Mouse (Mus musculus): Measurements from ENCODE around the gene Ripor2.
"Not testable (repeated sequence)": the region's sequence is repeated elsewhere in the genome, so short reads cannot be mapped to it uniquely, and the experiment has no call there.

Ripor2 gene

GRCm38 (mm10) chr13:24761403-24762227, 179.6 kb downstream of the Ripor2 start, which contains the start of gene Gmnn:
Gmnn (minus strand) TSS chr13:24761923.
- peak; percentile 55 for DNase-seq (ENCODE audit: low read depth, low spot score)

GRCm38 (mm10) chr13:24762254-24762653, 180.3 kb downstream of the Ripor2 start:
- DNase-seq (ENCODE audit: low read depth, low spot score): no peak

- not testable (repeated sequence) for DNase-seq (ENCODE audit: low read depth, low spot score)
These were observed 185.8 kb downstream of the Ripor2 start for GRCm38 (mm10) chr13:24767809-24768208.

- DNase-seq (ENCODE audit: low read depth, low spot score): not testable (repeated sequence)
These were observed 189.5 kb downstream of the Ripor2 start for GRCm38 (mm10) chr13:24771482-24771881.

DNA sequence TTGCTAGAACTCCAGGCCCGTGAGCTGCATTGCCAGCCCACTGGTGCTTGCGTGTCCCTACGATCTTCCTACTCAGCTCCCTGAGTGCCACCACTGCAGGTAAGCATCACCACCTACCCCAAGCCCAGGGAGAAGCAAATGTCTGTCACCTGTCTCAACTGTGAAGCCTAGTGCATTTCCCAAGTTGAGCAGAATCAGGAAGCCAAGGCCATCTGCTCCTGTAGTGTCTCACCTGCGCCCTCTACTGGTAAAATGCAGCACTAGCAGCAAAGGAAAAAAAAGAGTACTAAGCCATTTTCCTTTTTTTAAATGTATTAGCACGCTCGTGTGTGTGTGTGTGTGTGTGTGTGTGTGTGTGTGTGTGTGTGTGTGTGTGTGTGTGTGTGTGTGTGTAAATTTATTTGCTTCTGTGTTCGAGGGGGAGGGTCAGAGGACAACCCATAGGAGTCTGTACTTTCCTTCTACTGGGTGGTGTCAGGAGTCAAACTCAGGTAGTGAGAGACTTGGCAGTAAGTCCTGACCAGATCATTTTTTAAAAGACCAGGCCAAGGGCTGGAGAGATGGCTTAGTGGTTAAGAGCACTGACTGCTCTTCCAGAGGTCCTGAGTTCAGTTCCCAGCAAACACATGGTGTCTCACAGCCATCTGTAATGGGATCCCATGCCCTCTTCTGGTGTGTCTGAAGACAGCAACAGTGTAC, 194.3 kb downstream of the Ripor2 start:
- no peak for DNase-seq (ENCODE audit: low read depth, low spot score)

DNA sequence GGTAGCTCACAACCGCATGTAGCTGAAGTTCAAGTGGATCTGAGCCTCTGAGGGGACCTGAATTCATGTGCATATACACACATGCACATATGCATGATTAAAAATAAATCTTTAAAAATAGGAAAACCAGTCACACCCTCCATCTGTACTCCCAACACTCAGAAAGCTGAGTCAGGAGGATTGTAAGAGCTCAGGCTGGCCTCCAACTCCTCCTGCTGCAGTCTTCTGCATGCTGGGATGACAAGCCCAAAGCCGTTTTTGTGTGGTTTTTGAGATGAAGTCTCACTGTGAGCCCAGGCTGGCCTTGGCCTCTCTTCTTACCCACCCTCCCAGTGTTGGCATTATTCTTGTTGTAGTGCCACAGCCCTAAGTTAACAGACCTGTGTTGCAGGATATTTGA, 196.0 kb downstream of the Ripor2 start:
- DNase-seq (ENCODE audit: low read depth, low spot score): no peak

- DNase-seq (ENCODE audit: low read depth, low spot score): no peak
These were observed 196.9 kb downstream of the Ripor2 start for GRCm38 (mm10) chr13:24778706-24779380.

- DNase-seq (ENCODE audit: low read depth, low spot score): no peak
These were observed 199.9 kb downstream of the Ripor2 start for GRCm38 (mm10) chr13:24781916-24782315.
